Mouse (Mus musculus) heart, embryonic 11.5 days (tissue): ENCODE results near the gene Kdm2a. TPM values are rescaled to one million over a fixed set of nuclear protein-coding genes. Genes with fewer than 3 reads are reported as not detected.
"Not testable (repeated sequence)": the region's sequence is repeated elsewhere in the genome, so short reads cannot be mapped to it uniquely, and the experiment has no call there.

ENCODE experiments used
- ATAC-seq: fragments of 200-750 bp; cut with Nextera tagmentation; replicated peaks from 2 replicates; pipeline ENCODE4 v1.8.0; 2017; ENCODE audit warnings: moderate library complexity; ENCODE audit not compliant: insufficient number of reproducible peaks, low FRiP score, low TSS enrichment
- H3K27ac ChIP-seq: fragments of 300-500 bp; sonication (generic); 2 replicates; pipeline ENCODE4 v1.5.1; 2014; ENCODE audit warnings: mild to moderate bottlenecking, low read depth, low read length
- H3K27me3 ChIP-seq: fragments of 300-500 bp; sonication (generic); 2 replicates; pipeline ENCODE4 v1.6.1; 2014; ENCODE audit warnings: mild to moderate bottlenecking, low read length, mixed read lengths; ENCODE audit not compliant: control insufficient read depth, insufficient read depth
- H3K36me3 ChIP-seq: fragments of 300-500 bp; sonication (generic); 2 replicates; pipeline ENCODE4 v1.6.1; 2014; ENCODE audit warnings: mild to moderate bottlenecking, low read length, moderate library complexity, mixed read lengths; ENCODE audit not compliant: control insufficient read depth, insufficient read depth
- H3K4me1 ChIP-seq: fragments of 300-500 bp; sonication (generic); 2 replicates; pipeline ENCODE4 v1.6.1; 2014; ENCODE audit warnings: low read length; ENCODE audit not compliant: control insufficient read depth, insufficient read depth
- H3K4me2 ChIP-seq: fragments of 300-500 bp; sonication (generic); 2 replicates; pipeline ENCODE4 v1.6.1; 2014; ENCODE audit warnings: mild to moderate bottlenecking, moderate library complexity
- H3K4me3 ChIP-seq: fragments of 300-500 bp; sonication (generic); 2 replicates; pipeline ENCODE4 v1.5.1; 2014; ENCODE audit warnings: low read depth, low read length
- H3K9ac ChIP-seq: fragments of 300-500 bp; sonication (generic); 2 replicates; pipeline ENCODE4 v1.6.1; 2014; ENCODE audit warnings: mild to moderate bottlenecking, low read depth, low read length, moderate library complexity
- H3K9me3 ChIP-seq: fragments of 300-500 bp; sonication (generic); replicated peaks from 2 replicates; pipeline ENCODE4 v1.6.1; 2016; ENCODE audit warnings: low read length; ENCODE audit not compliant: control insufficient read depth
- WGBS: fragments of 180-500 bp; shearing (Covaris S2); extraction: QIAGEN DNeasy Blood & Tissue Kit; methylation state at CpG from one replicate; pipeline ENCODE4 v1.1.7; 2014; ENCODE audit not compliant: insufficient replicate concordance; 5-methylcytosine and 5-hydroxymethylcytosine counted together
- polyA plus RNA-seq: library from polyadenylated mRNA; unstranded; fragments of >200 nt; fragmentation: Nextera tagmentation; extraction: Ambion mirVana; gene quantifications from 2 replicates; pipeline ENCODE4 v1.2.1, GENCODE M21; 2014

Kdm2a gene
- polyA plus RNA-seq, 1 experiment from 2014 or later: 44.9 TPM

- ATAC-seq: peak; percentile 92
- Histone ChIP-seq H3K27me3 (no peaks in the 10 kb centered on the region), H3K9ac (peak overlapping the region; percentile 96), H3K4me3 (peak overlapping the region; percentile 100), H3K36me3 (no peaks in the 10 kb centered on the region), H3K27ac (peak overlapping the region; percentile 97), H3K9me3 (no peaks in the 10 kb centered on the region), H3K4me1 (0 out of 2 replicates have a peak, but pooled peaks cover 11% of the 10 kb centered on the region), H3K4me2 (peak overlapping the region; percentile 98)
- under 1% methylated on average over 51 of the region's 90 CpGs for WGBS
Observed at GRCm38 (mm10) chr19:4396998-4397797, 887 bp downstream of the Kdm2a start.

GRCm38 (mm10) chr19:4396081-4396997 lies 1.7 kb downstream of the Kdm2a start:
- peak overlapping the region; percentile 97 for H3K27ac ChIP-seq
- H3K36me3 ChIP-seq: no peaks in the 10 kb centered on the region
- H3K4me3 ChIP-seq: peak overlapping the region; percentile 100
- ATAC-seq: peak; percentile 29
- H3K9ac ChIP-seq: peak overlapping the region; percentile 96
- no peaks in the 10 kb centered on the region for H3K27me3 ChIP-seq
- peak overlapping the region; percentile 75 for H3K4me2 ChIP-seq
- no peaks in the 10 kb centered on the region for H3K9me3 ChIP-seq
- H3K4me1 ChIP-seq: 0 out of 2 replicates have a peak, but pooled peaks cover 11% of the 10 kb centered on the region
- under 1% methylated on average over 73 of the region's 80 CpGs for WGBS

- H3K4me3 ChIP-seq: no peak overlapping the region
- H3K4me2 ChIP-seq: no peak overlapping the region
- no peak overlapping the region for H3K9ac ChIP-seq
- no peaks in the 10 kb centered on the region for H3K4me1 ChIP-seq
- H3K27ac ChIP-seq: no peak overlapping the region
- H3K36me3 ChIP-seq: peaks cover 7% of the 10 kb centered on the region; the same call in 1 of the 2 replicates
- H3K27me3 ChIP-seq: no peaks in the 10 kb centered on the region
- no peak for ATAC-seq
- H3K9me3 ChIP-seq: no peaks in the 10 kb centered on the region
Observed at GRCm38 (mm10) chr19:4387276-4387675, 10.8 kb downstream of the Kdm2a start.

DNA sequence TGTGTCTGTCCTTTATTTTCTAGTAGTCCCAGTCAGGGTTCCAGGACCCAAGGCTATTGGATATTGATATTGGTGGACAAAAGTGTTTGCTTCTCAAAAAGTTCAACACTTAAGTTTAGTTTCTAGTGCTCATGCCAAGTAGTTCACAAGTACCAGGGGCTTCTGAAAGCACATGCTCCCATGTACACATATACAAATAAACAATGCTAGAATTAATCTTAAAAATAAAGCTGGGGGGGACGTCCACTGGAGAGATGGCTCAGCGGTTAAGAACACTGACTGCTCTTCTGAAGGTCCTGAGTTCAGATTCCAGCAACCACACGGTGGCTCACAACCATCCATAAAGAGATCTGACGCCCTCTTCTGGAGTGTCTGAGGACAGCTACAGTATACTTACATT lies 13.1 kb downstream of the Kdm2a start:
- 84% methylated on average over 4 of the region's 4 CpGs for WGBS
- no peak for ATAC-seq
- H3K36me3 ChIP-seq: peaks cover 7% of the 10 kb centered on the region; the same call in 1 of the 2 replicates

DNA sequence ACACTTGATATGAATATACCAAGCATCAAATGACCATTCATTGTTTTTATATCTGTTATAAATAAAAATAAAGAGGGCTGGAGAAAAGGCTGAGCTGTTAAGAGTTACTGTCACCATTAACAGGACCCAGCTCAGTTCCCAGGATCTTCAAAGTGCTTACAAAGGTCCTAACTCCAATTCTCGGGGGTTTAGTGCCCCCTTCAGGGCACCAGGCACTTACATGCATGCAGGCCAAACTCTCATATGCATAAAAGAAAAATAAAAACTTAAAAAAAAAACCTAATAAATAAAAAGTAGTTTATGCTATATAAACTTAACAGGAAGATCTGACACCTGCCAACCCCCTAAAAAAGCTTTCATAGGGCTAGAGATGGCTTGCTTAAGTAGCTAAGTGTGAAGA lies 13.8 kb downstream of the Kdm2a start:
- H3K27ac ChIP-seq: no peak overlapping the region
- H3K4me1 ChIP-seq: no peaks in the 10 kb centered on the region
- H3K4me3 ChIP-seq: no peak overlapping the region
- H3K36me3 ChIP-seq: peaks cover 7% of the 10 kb centered on the region; the same call in 1 of the 2 replicates
- 50% methylated on average over 1 of the region's 1 CpGs for WGBS
- ATAC-seq: no peak
- H3K27me3 ChIP-seq: no peaks in the 10 kb centered on the region
- H3K9me3 ChIP-seq: no peaks in the 10 kb centered on the region
- H3K9ac ChIP-seq: no peak overlapping the region
- H3K4me2 ChIP-seq: no peak overlapping the region

More for the DNA sequence above, 13.1 kb downstream of the Kdm2a start:
- Histone ChIP-seq H3K9me3 (no peaks in the 10 kb centered on the region), H3K4me1 (no peaks in the 10 kb centered on the region), H3K9ac (no peak overlapping the region), H3K27me3 (no peaks in the 10 kb centered on the region), H3K27ac (no peak overlapping the region), H3K4me3 (no peak overlapping the region), H3K4me2 (no peak overlapping the region)

DNA sequence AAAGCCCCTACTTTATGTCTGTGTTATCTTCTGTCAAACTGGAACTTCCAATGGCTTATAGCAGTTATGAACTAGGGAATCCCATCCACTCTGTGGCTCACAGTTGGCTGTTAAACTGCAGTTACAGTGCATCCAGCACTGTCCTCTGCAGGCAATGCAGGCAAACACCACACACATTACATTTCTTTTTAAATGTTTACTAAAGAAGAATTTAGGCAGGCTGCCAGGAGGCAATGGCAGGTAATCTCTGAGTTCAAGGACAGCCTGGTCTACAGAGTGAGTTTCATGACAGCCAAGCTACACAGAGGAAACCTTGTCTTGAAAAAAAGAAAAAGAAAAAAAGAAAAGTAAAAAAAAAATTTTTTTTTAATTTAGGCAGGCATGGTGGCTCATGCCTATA lies 14.8 kb downstream of the Kdm2a start:
- H3K27me3 ChIP-seq: no peaks in the 10 kb centered on the region
- no peak overlapping the region for H3K4me3 ChIP-seq
- H3K36me3 ChIP-seq: peaks cover 7% of the 10 kb centered on the region; the same call in 1 of the 2 replicates
- no peak overlapping the region for H3K27ac ChIP-seq
- H3K9ac ChIP-seq: no peak overlapping the region
- ATAC-seq: no peak
- no peaks in the 10 kb centered on the region for H3K9me3 ChIP-seq
- H3K4me1 ChIP-seq: no peaks in the 10 kb centered on the region
- H3K4me2 ChIP-seq: no peak overlapping the region

GRCm38 (mm10) chr19:4382303-4382702 lies 15.8 kb downstream of the Kdm2a start:
- not testable (repeated sequence) for ATAC-seq, H3K27me3 ChIP-seq, H3K4me2 ChIP-seq, H3K9ac ChIP-seq, H3K27ac ChIP-seq, H3K4me1 ChIP-seq, H3K9me3 ChIP-seq, H3K36me3 ChIP-seq, H3K4me3 ChIP-seq
- WGBS: 91% methylated on average over 1 of the region's 1 CpGs

- Histone ChIP-seq H3K4me1 (no peaks in the 10 kb centered on the region), H3K4me2 (no peak overlapping the region), H3K27me3 (no peaks in the 10 kb centered on the region), H3K4me3 (no peak overlapping the region), H3K9ac (no peak overlapping the region), H3K27ac (no peak overlapping the region), H3K36me3 (peaks cover 3% of the 10 kb centered on the region; the same call in 1 of the 2 replicates), H3K9me3 (no peaks in the 10 kb centered on the region)
- WGBS: 86% methylated on average over 2 of the region's 2 CpGs
- ATAC-seq: no peak
Observed at GRCm38 (mm10) chr19:4370656-4371055, 27.4 kb downstream of the Kdm2a start.
